Mouse (Mus musculus) heart, embryonic 10.5 days (tissue): ENCODE results near the gene Zfp750. TPM values are rescaled to one million over a fixed set of nuclear protein-coding genes. Genes with fewer than 3 reads are reported as not detected.
A peak's percentile ranks its signal among the peaks of the same experiment; 100 is the strongest.

Experiments
- DNase-seq: peaks from one replicate; pipeline ENCODE4 v3.0.0-alpha.2; 2017; ENCODE audit warnings: low spot score
- H3K27ac ChIP-seq: fragments of 300-500 bp; sonication (generic); 2 replicates; pipeline ENCODE4 v1.5.1; 2016; ENCODE audit warnings: mild to moderate bottlenecking
- H3K27me3 ChIP-seq: fragments of 300-500 bp; sonication (generic); 2 replicates; pipeline ENCODE4 v1.6.1; 2016; ENCODE audit warnings: mild to moderate bottlenecking; ENCODE audit not compliant: poor library complexity, insufficient read depth, severe bottlenecking
- H3K36me3 ChIP-seq: fragments of 300-500 bp; sonication (generic); 2 replicates; pipeline ENCODE4 v1.6.1; 2016; ENCODE audit warnings: mild to moderate bottlenecking, moderate library complexity
- H3K4me1 ChIP-seq: fragments of 300-500 bp; sonication (generic); 2 replicates; pipeline ENCODE4 v1.6.1; 2016; ENCODE audit warnings: mild to moderate bottlenecking
- H3K4me3 ChIP-seq: fragments of 300-500 bp; sonication (generic); 2 replicates; pipeline ENCODE4 v1.5.1; 2016; ENCODE audit warnings: mild to moderate bottlenecking, moderate library complexity
- H3K9me3 ChIP-seq: fragments of 300-500 bp; sonication (generic); 2 replicates; pipeline ENCODE4 v1.6.1; 2016; ENCODE audit warnings: mild to moderate bottlenecking, moderate library complexity
- WGBS: fragments of 180-500 bp; shearing (Covaris S2); methylation state at CpG from one replicate; pipeline ENCODE4 v1.1.7; 2016; 5-methylcytosine and 5-hydroxymethylcytosine counted together
- polyA plus RNA-seq: library from polyadenylated mRNA; unstranded; fragments of >200 nt; fragmentation: Nextera tagmentation; extraction: Ambion mirVana; gene quantifications from 2 replicates; pipeline ENCODE4 v1.2.1, GENCODE M21; 2016

Zfp750 gene
- polyA plus RNA-seq, 1 experiment from 2014 or later = 0.31 TPM

GRCm38 (mm10) chr11:121522156-121522762 is 3.1 kb upstream of the Zfp750 start:
- Histone ChIP-seq H3K4me1 (peaks cover 11% of the 10 kb centered on the region), H3K9me3 (no peaks in the 10 kb centered on the region), H3K27ac (no peak overlapping the region), H3K36me3 (no peaks in the 10 kb centered on the region), H3K27me3 (no peaks in the 10 kb centered on the region), H3K4me3 (no peak overlapping the region)
- WGBS = 82% methylated on average over 4 of the region's 4 CpGs
- no peak for DNase-seq

GRCm38 (mm10) chr11:121520761-121521160 is 1.6 kb upstream of the Zfp750 start:
- Histone ChIP-seq H3K27me3 (no peaks in the 10 kb centered on the region), H3K36me3 (no peaks in the 10 kb centered on the region), H3K4me1 (peaks cover 11% of the 10 kb centered on the region), H3K27ac (no peak overlapping the region), H3K4me3 (no peak overlapping the region), H3K9me3 (no peaks in the 10 kb centered on the region)
- no peak for DNase-seq
- WGBS = 77% methylated on average over 2 of the region's 2 CpGs

GRCm38 (mm10) chr11:121519703-121520102 is 570 bp upstream of the Zfp750 start:
- WGBS = 81% methylated on average over 7 of the region's 7 CpGs
- H3K4me1 ChIP-seq = peaks cover 11% of the 10 kb centered on the region
- H3K27ac ChIP-seq = no peak overlapping the region
- H3K4me3 ChIP-seq = no peak overlapping the region
- H3K9me3 ChIP-seq = no peaks in the 10 kb centered on the region
- no peaks in the 10 kb centered on the region for H3K27me3 ChIP-seq
- DNase-seq = no peak
- H3K36me3 ChIP-seq = no peaks in the 10 kb centered on the region

GRCm38 (mm10) chr11:121517687-121518465 is 1.3 kb downstream of the Zfp750 start:
- 79% methylated on average over 17 of the region's 17 CpGs for WGBS
- H3K9me3 ChIP-seq = no peaks in the 10 kb centered on the region
- no peaks in the 10 kb centered on the region for H3K27me3 ChIP-seq
- no peaks in the 10 kb centered on the region for H3K36me3 ChIP-seq
- no peak for DNase-seq
- peaks cover 11% of the 10 kb centered on the region for H3K4me1 ChIP-seq
- H3K4me3 ChIP-seq = no peak overlapping the region
- no peak overlapping the region for H3K27ac ChIP-seq

- no peaks in the 10 kb centered on the region for H3K9me3 ChIP-seq
- H3K27ac ChIP-seq = no peak overlapping the region
- no peaks in the 10 kb centered on the region for H3K36me3 ChIP-seq
- 90% methylated on average over 3 of the region's 3 CpGs for WGBS
- no peak for DNase-seq
- H3K4me3 ChIP-seq = no peak overlapping the region
- H3K4me1 ChIP-seq = peaks cover 18% of the 10 kb centered on the region; the same call in 1 of the 2 replicates
- H3K27me3 ChIP-seq = no peaks in the 10 kb centered on the region
Observed at GRCm38 (mm10) chr11:121516906-121517305, 2.2 kb downstream of the Zfp750 start.

GRCm38 (mm10) chr11:121515996-121516395 is 3.1 kb downstream of the Zfp750 start:
- Histone ChIP-seq H3K36me3 (no peaks in the 10 kb centered on the region), H3K4me1 (peaks cover 21% of the 10 kb centered on the region; the same call in 1 of the 2 replicates), H3K4me3 (no peak overlapping the region), H3K9me3 (no peaks in the 10 kb centered on the region), H3K27ac (no peak overlapping the region), H3K27me3 (no peaks in the 10 kb centered on the region)
- DNase-seq = no peak
- WGBS = 85% methylated on average over 9 of the region's 9 CpGs

- WGBS = 90% methylated on average over 8 of the region's 8 CpGs
- no peak for DNase-seq
- peak overlapping the region; percentile 10; the same call in 1 of the 2 replicates for H3K27ac ChIP-seq
- no peaks in the 10 kb centered on the region for H3K36me3 ChIP-seq
- peaks cover 16% of the 10 kb centered on the region for H3K4me1 ChIP-seq
- no peaks in the 10 kb centered on the region for H3K27me3 ChIP-seq
- H3K9me3 ChIP-seq = no peaks in the 10 kb centered on the region
- H3K4me3 ChIP-seq = no peak overlapping the region
Observed at GRCm38 (mm10) chr11:121512896-121513572, 6.1 kb downstream of the Zfp750 start.

GRCm38 (mm10) chr11:121510512-121511246 is 8.5 kb downstream of the Zfp750 start:
- H3K4me3 ChIP-seq = no peak overlapping the region
- H3K27me3 ChIP-seq = no peaks in the 10 kb centered on the region
- peaks cover 4% of the 10 kb centered on the region; the same call in 1 of the 2 replicates for H3K36me3 ChIP-seq
- DNase-seq = no peak
- no peak overlapping the region for H3K27ac ChIP-seq
- peaks cover 14% of the 10 kb centered on the region for H3K4me1 ChIP-seq
- H3K9me3 ChIP-seq = no peaks in the 10 kb centered on the region
- 75% methylated on average over 9 of the region's 9 CpGs for WGBS

- Histone ChIP-seq H3K27ac (no peak overlapping the region), H3K4me1 (peaks cover 14% of the 10 kb centered on the region), H3K4me3 (no peak overlapping the region), H3K27me3 (no peaks in the 10 kb centered on the region), H3K36me3 (peaks cover 18% of the 10 kb centered on the region), H3K9me3 (no peaks in the 10 kb centered on the region)
- WGBS = 71% methylated on average over 4 of the region's 4 CpGs
- no peak for DNase-seq
Observed at GRCm38 (mm10) chr11:121508478-121508877, 10.7 kb downstream of the Zfp750 start.

- 79% methylated on average over 4 of the region's 4 CpGs for WGBS
- H3K27me3 ChIP-seq = no peaks in the 10 kb centered on the region
- H3K27ac ChIP-seq = no peak overlapping the region
- H3K4me1 ChIP-seq = peaks cover 16% of the 10 kb centered on the region
- no peak overlapping the region for H3K4me3 ChIP-seq
- no peaks in the 10 kb centered on the region for H3K9me3 ChIP-seq
- peaks cover 35% of the 10 kb centered on the region for H3K36me3 ChIP-seq
- no peak for DNase-seq
Observed at GRCm38 (mm10) chr11:121502000-121502860, 16.9 kb downstream of the Zfp750 start.

- Histone ChIP-seq H3K4me1 (peaks cover 16% of the 10 kb centered on the region), H3K4me3 (no peak overlapping the region), H3K27me3 (no peaks in the 10 kb centered on the region), H3K36me3 (peaks cover 39% of the 10 kb centered on the region), H3K27ac (no peak overlapping the region), H3K9me3 (no peaks in the 10 kb centered on the region)
- DNase-seq = no peak
- 55% methylated on average over 4 of the region's 4 CpGs for WGBS
Observed at GRCm38 (mm10) chr11:121501525-121501924, 17.6 kb downstream of the Zfp750 start.

- Histone ChIP-seq H3K4me3 (no peak overlapping the region), H3K36me3 (peaks cover 35% of the 10 kb centered on the region), H3K9me3 (no peaks in the 10 kb centered on the region), H3K4me1 (peaks cover 19% of the 10 kb centered on the region), H3K27ac (no peak overlapping the region), H3K27me3 (no peaks in the 10 kb centered on the region)
- DNase-seq = no peak
Observed at GRCm38 (mm10) chr11:121500595-121500994, 18.5 kb downstream of the Zfp750 start.
